Mouse (Mus musculus) embryo, embryonic 10.5 days (tissue): ENCODE measurements at regions not wholly inside any gene's neighbourhood (a gene's known extent, or its start where the extent isn't known, plus 50 kb on each side); places are given as distances from the start of the nearest gene placed in this dataset.

ENCODE experiments used
- DNase-seq: peaks from one replicate; pipeline ENCODE4 v3.0.0-alpha.2; 2015; ENCODE audit warnings: low spot score

- peak; percentile 44 for DNase-seq
Measured at GRCm38 (mm10) chr4:142956832-142957429, 255.9 kb downstream of the Prdm2 start.

GRCm38 (mm10) chr4:142956376-142956775 is 256.4 kb downstream of the Prdm2 start:
- no peak for DNase-seq

GRCm38 (mm10) chr4:142953724-142954123 is 259.1 kb downstream of the Prdm2 start:
- peak; percentile 53 for DNase-seq

GRCm38 (mm10) chr4:142952879-142953278 is 259.9 kb downstream of the Prdm2 start:
- peak; percentile 36 for DNase-seq

GRCm38 (mm10) chr4:142947673-142948072 is 265.1 kb downstream of the Prdm2 start:
- DNase-seq: no peak

GRCm38 (mm10) chr4:142933627-142934026 is 279.2 kb downstream of the Prdm2 start:
- DNase-seq: no peak

- DNase-seq: no peak
Measured at GRCm38 (mm10) chr4:142929245-142929644, 283.6 kb downstream of the Prdm2 start.

GRCm38 (mm10) chr4:142927328-142928108 is 285.3 kb downstream of the Prdm2 start:
- no peak for DNase-seq

- DNase-seq: no peak
Measured at GRCm38 (mm10) chr4:142925111-142925510, 287.7 kb downstream of the Prdm2 start.

GRCm38 (mm10) chr4:142909355-142909947 is 303.3 kb downstream of the Prdm2 start:
- DNase-seq: peak; percentile 56

- no peak for DNase-seq
Measured at GRCm38 (mm10) chr4:142908782-142909181, 304.0 kb downstream of the Prdm2 start.

- no peak for DNase-seq
Measured at GRCm38 (mm10) chr4:142903356-142904032, 309.3 kb downstream of the Prdm2 start.

- DNase-seq: no peak
Measured at GRCm38 (mm10) chr4:142900792-142901191, 312.0 kb downstream of the Prdm2 start.

- no peak for DNase-seq
Measured at GRCm38 (mm10) chr4:142898994-142899393, 313.8 kb downstream of the Prdm2 start.

- no peak for DNase-seq
Measured at GRCm38 (mm10) chr4:142890711-142891110, 322.1 kb downstream of the Prdm2 start.

GRCm38 (mm10) chr4:142888891-142889290 is 323.9 kb downstream of the Prdm2 start:
- no peak for DNase-seq

GRCm38 (mm10) chr4:142887876-142888275 is 324.9 kb downstream of the Prdm2 start:
- DNase-seq: no peak

GRCm38 (mm10) chr4:142880323-142880759 is 332.5 kb downstream of the Prdm2 start:
- DNase-seq: peak; percentile 90

- no peak for DNase-seq
Measured at GRCm38 (mm10) chr4:142876151-142876550, 336.6 kb downstream of the Prdm2 start.

GRCm38 (mm10) chr4:142875105-142875504 is 337.7 kb downstream of the Prdm2 start:
- DNase-seq: peak; percentile 29

GRCm38 (mm10) chr4:142866341-142866740 is 346.5 kb downstream of the Prdm2 start:
- no peak for DNase-seq

- DNase-seq: no peak
Measured at GRCm38 (mm10) chr4:142865593-142865992, 347.2 kb downstream of the Prdm2 start.

GRCm38 (mm10) chr4:142863939-142864338 is 348.9 kb downstream of the Prdm2 start:
- DNase-seq: no peak
